Mouse (Mus musculus): Measurements from ENCODE around the gene Gm11627.

GRCm38 (mm10) chr11:102539690-102540089, 39.6 kb downstream of the Gm11627 start:
- no peak for TF ChIP-seq CTCF (IDR thresholded peaks at IDR 0.05)
- TF ChIP-seq POLR2A (IDR thresholded peaks at IDR 0.05; ENCODE audit: insufficient read depth, low read depth, low read length) = no peak

All from heart, adult 2 months (tissue).